Mouse (Mus musculus) stomach, postnatal 0 days (tissue): ENCODE measurements around the gene Prr15l.

Experiments
- CTCF ChIP-seq: IDR thresholded peaks from 2 replicates; pipeline ENCODE4 v1.5.1; 2016; ENCODE audit warnings: antibody characterized with exemption, low read depth, mild to moderate bottlenecking, moderate library complexity
- EP300 ChIP-seq: optimal IDR thresholded peaks from 2 replicates; pipeline ENCODE3; 2016; ENCODE audit warnings: antibody characterized with exemption

GRCm38 (mm10) chr11:96974813-96975212 lies 46.9 kb downstream of the Prr15l start:
- no peak for TF ChIP-seq CTCF
- no peak for TF ChIP-seq EP300
